In the genomic region with DNA sequence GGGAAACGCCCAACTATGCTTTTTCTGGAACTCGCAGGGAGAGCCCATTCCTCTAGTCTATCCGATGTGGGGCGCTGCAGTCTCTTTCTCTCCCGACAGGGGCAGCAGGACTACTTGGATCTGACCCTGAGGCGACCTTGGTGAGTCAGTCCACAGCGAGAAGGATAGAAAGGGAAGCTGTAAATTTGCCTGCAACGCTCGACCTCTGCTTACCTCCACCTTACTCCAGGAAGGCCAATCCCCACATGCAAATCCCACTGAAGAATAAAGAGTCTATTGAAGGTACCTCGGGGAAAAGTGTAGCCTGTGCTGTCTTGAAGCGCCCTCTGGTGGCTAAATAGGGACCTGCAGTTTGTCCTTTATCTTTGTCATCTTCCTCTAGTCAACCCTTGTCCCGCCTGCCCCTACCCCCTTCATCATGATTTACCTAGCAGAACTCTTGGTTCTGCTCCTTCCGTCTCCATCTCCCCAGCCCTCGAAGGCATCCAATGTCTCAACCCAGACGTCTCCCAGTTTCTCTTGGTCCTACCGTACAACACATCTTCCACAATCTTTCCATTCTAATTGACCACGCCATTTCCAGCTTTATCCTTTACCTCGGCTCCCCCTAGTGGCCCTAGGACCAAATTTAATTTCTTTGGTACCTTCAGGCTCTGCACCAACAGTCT, we compare ENCODE assay signal across 8 mouse cellular contexts. TPM values are rescaled to one million over a fixed set of nuclear protein-coding genes. Genes with fewer than 3 reads are reported as not detected.
A peak's percentile ranks its signal among the peaks of the same experiment; 100 is the strongest.
DNase-seq lines count a peak whose midpoint lies in the region; ATAC-seq and TF ChIP-seq lines count a peak whose summit lies in the region.

No protein-coding gene starts in this region.

- H3K79me2 ChIP-seq in heart, adult 2 months (replicated peaks; ENCODE audit: control insufficient read depth, insufficient read depth, low read length), result no peaks in the 10 kb centered on the region

- no peak overlapping the region for H3K9ac ChIP-seq in embryonic facial prominence, embryonic 13.5 days
- no peak overlapping the region for H3K9ac ChIP-seq in heart, adult 2 months (ENCODE audit: low read depth, low read length)
- no peak overlapping the region for H3K9ac ChIP-seq in limb, embryonic 13.5 days
- peak overlapping the region; percentile 60 for H3K9ac ChIP-seq in midbrain, embryonic 16.5 days (ENCODE audit: low read depth, low read length)

- no peaks in the 10 kb centered on the region for H3K9me3 ChIP-seq in embryonic facial prominence, embryonic 13.5 days
- H3K9me3 ChIP-seq in limb, embryonic 13.5 days, result no peaks in the 10 kb centered on the region
- H3K9me3 ChIP-seq in midbrain, embryonic 16.5 days (replicated peaks; ENCODE audit: control insufficient read depth, low read length, poor library complexity, severe bottlenecking), result no peaks in the 10 kb centered on the region

- no peak overlapping the region for H3K27ac ChIP-seq in embryonic facial prominence, embryonic 13.5 days
- no peak overlapping the region for H3K27ac ChIP-seq in heart, adult 2 months
- H3K27ac ChIP-seq in limb, embryonic 13.5 days, result no peak overlapping the region
- peak overlapping the region; percentile 51; the same call in 1 of the 2 replicates for H3K27ac ChIP-seq in midbrain, embryonic 16.5 days (ENCODE audit: low read length)

- peaks cover 18% of the 10 kb centered on the region for H3K27me3 ChIP-seq in embryonic facial prominence, embryonic 13.5 days
- 0 out of 2 replicates have a peak, but pooled peaks cover 2% of the 10 kb centered on the region for H3K27me3 ChIP-seq in heart, adult 2 months (ENCODE audit: control insufficient read depth, insufficient read depth, low read length)
- peaks cover 19% of the 10 kb centered on the region for H3K27me3 ChIP-seq in limb, embryonic 13.5 days
- no peaks in the 10 kb centered on the region for H3K27me3 ChIP-seq in midbrain, embryonic 16.5 days (ENCODE audit: control insufficient read depth, insufficient read depth, low read depth, low read length)

- peak overlapping the region; percentile 56 for H3K4me2 ChIP-seq in embryonic facial prominence, embryonic 13.5 days
- H3K4me2 ChIP-seq in limb, embryonic 13.5 days (replicated peaks), result peak overlapping the region; percentile 62
- peak overlapping the region; percentile 51 for H3K4me2 ChIP-seq in midbrain, embryonic 16.5 days (ENCODE audit: low read length)

- intact Hi-C loops in heart, adult 2 months (cut with DNase I), result loop anchor here (2.0 to 10.0 kb wide), 3 partner anchors 69 to 387 kb away; a partner anchor contains a TSS

- H3K36me3 ChIP-seq in embryonic facial prominence, embryonic 13.5 days, result no peaks in the 10 kb centered on the region
- H3K36me3 ChIP-seq in heart, adult 2 months (ENCODE audit: control insufficient read depth, insufficient read depth, low read length), result no peaks in the 10 kb centered on the region
- no peaks in the 10 kb centered on the region for H3K36me3 ChIP-seq in limb, embryonic 13.5 days
- no peaks in the 10 kb centered on the region for H3K36me3 ChIP-seq in midbrain, embryonic 16.5 days (ENCODE audit: control insufficient read depth, insufficient read depth, low read length)

- ATAC-seq in embryonic facial prominence, embryonic 13.5 days (ENCODE audit: insufficient number of reproducible peaks, insufficient read depth, low FRiP score, low TSS enrichment, low read depth), result peak; percentile 26
- peak; percentile 65 for ATAC-seq in limb, embryonic 13.5 days (ENCODE audit: low FRiP score, low read depth)
- peak; percentile 42; the same call in 1 of the 2 replicates for ATAC-seq in midbrain, embryonic 16.5 days

- peak; percentile 80 for TF ChIP-seq CTCF in heart, adult 2 months (IDR thresholded peaks at IDR 0.05)

- under 1% methylated on average over 18 of the region's 18 CpGs for WGBS in embryonic facial prominence, embryonic 13.5 days
- 2% methylated on average over 18 of the region's 18 CpGs for WGBS in heart, adult 2 months
- WGBS in limb, embryonic 13.5 days, result under 1% methylated on average over 18 of the region's 18 CpGs
- WGBS in midbrain, embryonic 16.5 days, result under 1% methylated on average over 18 of the region's 18 CpGs

- H3K4me1 ChIP-seq in embryonic facial prominence, embryonic 13.5 days, result peaks cover 57% of the 10 kb centered on the region
- peaks cover 1% of the 10 kb centered on the region for H3K4me1 ChIP-seq in heart, adult 2 months (ENCODE audit: control insufficient read depth, insufficient read depth, low read length)
- peaks cover 52% of the 10 kb centered on the region for H3K4me1 ChIP-seq in limb, embryonic 13.5 days
- H3K4me1 ChIP-seq in midbrain, embryonic 16.5 days (ENCODE audit: control insufficient read depth, insufficient read depth, low read length), result peaks cover 17% of the 10 kb centered on the region

- peak overlapping the region; percentile 38 for H3K4me3 ChIP-seq in embryonic facial prominence, embryonic 13.5 days
- H3K4me3 ChIP-seq in heart, adult 2 months, result peak overlapping the region; percentile 34
- H3K4me3 ChIP-seq in limb, embryonic 13.5 days, result peak overlapping the region; percentile 44
- H3K4me3 ChIP-seq in midbrain, embryonic 16.5 days (ENCODE audit: low read depth, low read length), result peak overlapping the region; percentile 40

- DNase-seq in 3134 (ENCODE audit: extremely low read depth, insufficient read length, low spot score), result peak; percentile 67
- peak; percentile 80 to 86 for DNase-seq in adrenal gland, postnatal 36 days
- peak; percentile 82 to 84 for DNase-seq in heart, adult 2 months
- peak; percentile 84 to 94 for DNase-seq in kidney, adult 8-10 months
- DNase-seq in spleen, postnatal 10 days (ENCODE audit: low spot score in 2 of 2), result peak; percentile 81 to 90

- 0 out of 2 replicates have a peak, but pooled peaks have one; percentile 32 for TF ChIP-seq EP300 in heart, adult 2 months (IDR thresholded peaks at IDR 0.05; ENCODE audit: insufficient read depth, low read depth, low read length)

- no peak for TF ChIP-seq POLR2A in heart, adult 2 months (IDR thresholded peaks at IDR 0.05; ENCODE audit: insufficient read depth, low read depth, low read length)

RNA-seq across cellular contexts. Expression of a gene that starts 4.3 kb away (rescaled TPM):
- under 1 TPM; 0.33 to 0.53 TPM for total RNA-seq in adrenal gland, postnatal 36 days (2021)
- 0.22 and 0.56 TPM in 2 replicates for polyA plus RNA-seq in embryonic facial prominence, embryonic 13.5 days (2015; fragmentation: Nextera tagmentation; extraction: Ambion mirVana)
- total RNA-seq in heart, adult 2 months (2021), result under 1 TPM; 0.48 to 0.81 TPM
- 0.61 and 0.64 TPM in 2 replicates for polyA plus RNA-seq in heart, adult 2 months (2012; rRNA removed)
- polyA plus RNA-seq in limb, embryonic 13.5 days (2015; fragmentation: Nextera tagmentation; extraction: Ambion mirVana), result 0.51 and 0.56 TPM in 2 replicates
- 4.2 and 5.3 TPM in 2 replicates for polyA plus RNA-seq in midbrain, embryonic 16.5 days (2015; fragmentation: Nextera tagmentation; extraction: Ambion mirVana)
